Mouse (Mus musculus) CH12.LX (cell line): ENCODE data around the gene Kcnc3. TPM values are rescaled to one million over a fixed set of nuclear protein-coding genes. Genes with fewer than 3 reads are reported as not detected.

Experiments used
- DNase-seq: peaks from one replicate; pipeline ENCODE4 v3.0.0-alpha.2; 2013; ENCODE audit errors: extremely low read depth
- H3K27ac ChIP-seq: 2 replicates; pipeline ENCODE4 v1.5.1; 2012; ENCODE audit warnings: low read depth, mild to moderate bottlenecking, control low read depth, moderate library complexity; ENCODE audit not compliant: insufficient read depth
- H3K27me3 ChIP-seq: replicated peaks from 2 replicates; pipeline ENCODE3; 2012; ENCODE audit warnings: inconsistent platforms
- H3K36me3 ChIP-seq, 2 experiments: replicated peaks in 1 of 2; 2 replicates each; pipeline versions ENCODE3 to v1.6.1; 2012; ENCODE audit warnings: inconsistent platforms in 1 of 2, low read length in 1 of 2, mild to moderate bottlenecking in 1 of 2, mixed read lengths in 1 of 2, moderate library complexity in 1 of 2; ENCODE audit not compliant: control insufficient read depth in 1 of 2, insufficient read depth in 1 of 2
- H3K4me1 ChIP-seq, 2 experiments: 2 replicates each; pipeline ENCODE4 v1.6.1; 2012; ENCODE audit warnings: inconsistent platforms in 1 of 2, moderate library complexity in 1 of 2; ENCODE audit not compliant: insufficient read depth in 2 of 2, control insufficient read depth in 1 of 2
- H3K4me2 ChIP-seq: 2 replicates; pipeline ENCODE4 v1.6.1; 2012; ENCODE audit warnings: low read depth, mild to moderate bottlenecking, control low read depth; ENCODE audit not compliant: poor library complexity, insufficient read depth, severe bottlenecking
- H3K4me3 ChIP-seq, 3 experiments: fragments of 150-350 bp in 1 of 3; sonication (generic) in 1 of 3; replicated peaks in 1 of 3; 2 replicates each; pipeline versions ENCODE3 to v1.5.1; 2011 to 2012; ENCODE audit warnings: low read depth in 2 of 3, low read length in 2 of 3, mild to moderate bottlenecking in 2 of 3, moderate library complexity in 2 of 3, control low read depth in 1 of 3, improper control_type of control experiment in 1 of 3, inconsistent platforms in 1 of 3, mixed read lengths in 1 of 3; ENCODE audit not compliant: poor library complexity in 1 of 3
- H3K79me2 ChIP-seq: replicated peaks from 2 replicates; pipeline ENCODE4 v1.6.1; 2012; ENCODE audit warnings: mild to moderate bottlenecking, moderate library complexity; ENCODE audit not compliant: control insufficient read depth, poor library complexity, insufficient read depth, severe bottlenecking; ENCODE audit errors: extremely low read depth
- H3K9ac ChIP-seq: 2 replicates; pipeline ENCODE4 v1.6.1; 2012; ENCODE audit warnings: low read depth, mild to moderate bottlenecking, control low read depth, moderate library complexity; ENCODE audit not compliant: insufficient read depth
- H3K9me3 ChIP-seq: replicated peaks from 2 replicates; pipeline ENCODE3; 2012; ENCODE audit warnings: low read length, inconsistent platforms, mixed read lengths
- CTCF ChIP-seq, 2 experiments: IDR thresholded peaks in 1 of 2; conservative IDR thresholded peaks in 1 of 2; 2 replicates each; pipeline ENCODE4 v1.5.1; 2011 to 2012; ENCODE audit warnings: low read depth in 2 of 2, low read length in 2 of 2, improper control_type of control experiment in 1 of 2, inconsistent platforms in 1 of 2, mild to moderate bottlenecking in 1 of 2, moderate library complexity in 1 of 2
- E2F4 ChIP-seq: IDR thresholded peaks from 2 replicates; pipeline ENCODE4 v1.6.1; 2011; ENCODE audit warnings: low read depth, low read length, improper control_type of control experiment; ENCODE audit not compliant: insufficient replicate concordance
- EP300 ChIP-seq: IDR thresholded peaks from 2 replicates; pipeline ENCODE4 v1.6.1; 2011; ENCODE audit warnings: low read length, improper control_type of control experiment
- GABPA ChIP-seq: IDR thresholded peaks from 2 replicates; pipeline ENCODE4 v1.6.1; 2012; ENCODE audit warnings: low read depth, low read length, improper control_type of control experiment, inconsistent platforms; ENCODE audit not compliant: insufficient replicate concordance
- IRF4 ChIP-seq: IDR thresholded peaks from 2 replicates; pipeline ENCODE4 v1.6.1; 2014; ENCODE audit warnings: low read depth, mild to moderate bottlenecking, inconsistent platforms, low read length, improper control_type of control experiment
- JUN ChIP-seq: IDR thresholded peaks from 2 replicates; pipeline ENCODE4 v1.6.1; 2011; ENCODE audit warnings: low read depth, mild to moderate bottlenecking, low read length, improper control_type of control experiment, moderate library complexity; ENCODE audit not compliant: insufficient read depth
- MAFK ChIP-seq: IDR thresholded peaks from 2 replicates; pipeline ENCODE4 v1.6.1; 2011; ENCODE audit warnings: low read length, improper control_type of control experiment; ENCODE audit not compliant: insufficient replicate concordance
- MXI1 ChIP-seq: IDR thresholded peaks from 2 replicates; pipeline ENCODE4 v1.6.1; 2011; ENCODE audit warnings: mild to moderate bottlenecking, low read depth, low read length, improper control_type of control experiment
- PAX5 ChIP-seq: IDR thresholded peaks from 2 replicates; pipeline ENCODE4 v1.6.1; 2012; ENCODE audit warnings: low read length, inconsistent platforms, mixed read lengths
- RCOR1 ChIP-seq: conservative IDR thresholded peaks from 2 replicates; pipeline ENCODE4 v1.6.1; 2012; ENCODE audit warnings: low read depth, mild to moderate bottlenecking, inconsistent platforms, low read length, improper control_type of control experiment
- SIN3A ChIP-seq: IDR thresholded peaks from 2 replicates; pipeline ENCODE4 v1.6.1; 2012; ENCODE audit warnings: low read length, improper control_type of control experiment, inconsistent platforms
- TBP ChIP-seq: conservative IDR thresholded peaks from 2 replicates; pipeline ENCODE4 v1.6.1; 2011; ENCODE audit warnings: low read depth, low read length, improper control_type of control experiment
- TCF12 ChIP-seq: IDR thresholded peaks from 2 replicates; pipeline ENCODE4 v1.6.1; 2014; ENCODE audit warnings: low read depth, mild to moderate bottlenecking, inconsistent platforms, low read length, improper control_type of control experiment
- USF2 ChIP-seq: conservative IDR thresholded peaks from 2 replicates; pipeline ENCODE4 v1.6.1; 2011; ENCODE audit warnings: low read depth, low read length, improper control_type of control experiment
- ZNF384 ChIP-seq: IDR thresholded peaks from 2 replicates; pipeline ENCODE4 v1.6.1; 2012; ENCODE audit warnings: low read depth, low read length, improper control_type of control experiment, inconsistent platforms
- dilution Hi-C: fragments of 300-500 bp; cut with MboI; formaldehyde crosslinking; loops from 2 replicates; pipeline ENCODE4 v1.14.3; 2020; ENCODE audit warnings: low sequenced_read_pairs; ENCODE audit not compliant: extremely low pct_unique_long_range_greater_than_20kb, extremely low pct_ligation_motif_present
- in situ Hi-C: fragments of 300-500 bp; cut with MboI; formaldehyde crosslinking; loops from 3 replicates; pipeline ENCODE4 v1.14.3; 2019; ENCODE audit warnings: low sequenced_read_pairs, low pct_ligation_motif_present, low pct_unique_long_range_greater_than_20kb, mixed read lengths
- polyA plus RNA-seq: library from polyadenylated mRNA; unstranded; fragments of >175 nt; gene quantifications from 2 replicates; pipeline ENCODE4 v1.2.1, GENCODE M21; 2012; ENCODE audit warnings: low read depth; ENCODE audit not compliant: insufficient read length
- total RNA-seq, 2 experiments: library from RNA; depleted of rRNA; stranded (reverse); fragments of 300-350 nt in 1 of 2; fragments of >200 nt in 1 of 2; gene quantifications; 2 replicates each; pipeline ENCODE4 v1.2.3; 2012 to 2014

The Kcnc3 gene
- total and polyA plus RNA-seq, 3 experiments = 0.31 to 5.6 (median 1.7) TPM

GRCm38 (mm10) chr7:44594291-44594690, 3.8 kb downstream of the Kcnc3 start:
- in situ Hi-C loops (no loop called here), dilution Hi-C loops (no loop called here)
- Histone ChIP-seq H3K4me2 (no peak overlapping the region), H3K36me3 (peaks cover 7 to 37% of the 10 kb centered on the region in 2 experiments), H3K9ac (no peak overlapping the region), H3K79me2 (0 out of 2 replicates have a peak, but pooled peaks cover 2% of the 10 kb centered on the region), H3K27me3 (peaks cover 10% of the 10 kb centered on the region), H3K9me3 (no peaks in the 10 kb centered on the region), H3K4me3 (no peak overlapping the region), H3K4me1 (peaks cover 12 to 26% of the 10 kb centered on the region in 2 experiments), H3K27ac (no peak overlapping the region)
- no peak for TF ChIP-seq TBP
- no peak for TF ChIP-seq TCF12
- no peak for TF ChIP-seq IRF4
- no peak for TF ChIP-seq CTCF (conservative IDR thresholded peaks at IDR 0.05 in 1 of 2, IDR thresholded peaks at IDR 0.05 in 1 of 2; ENCODE audit: low read depth in 2 of 2, low read length in 2 of 2)
- no peak for TF ChIP-seq E2F4
- TF ChIP-seq MXI1 = no peak
- no peak for TF ChIP-seq ZNF384
- no peak for TF ChIP-seq SIN3A
- TF ChIP-seq USF2 = no peak
- no peak for DNase-seq

DNA sequence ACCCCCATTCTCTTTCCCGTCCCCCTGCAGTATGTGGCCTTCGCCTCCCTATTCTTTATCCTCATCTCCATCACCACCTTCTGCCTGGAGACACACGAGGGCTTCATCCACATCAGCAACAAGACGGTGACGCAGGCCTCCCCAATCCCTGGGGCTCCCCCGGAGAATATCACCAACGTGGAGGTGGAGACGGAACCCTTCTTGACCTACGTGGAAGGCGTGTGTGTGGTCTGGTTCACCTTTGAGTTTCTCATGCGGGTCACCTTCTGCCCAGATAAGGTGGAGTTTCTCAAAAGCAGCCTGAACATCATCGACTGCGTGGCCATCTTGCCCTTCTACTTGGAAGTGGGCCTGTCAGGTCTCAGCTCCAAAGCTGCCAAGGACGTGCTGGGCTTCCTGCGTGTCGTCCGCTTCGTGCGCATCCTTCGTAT, 4.7 kb downstream of the Kcnc3 start:
- H3K4me1 ChIP-seq = peaks cover 6 to 18% of the 10 kb centered on the region in 2 experiments; a peak in 3 of 4 replicates
- peaks cover 7 to 39% of the 10 kb centered on the region in 2 experiments for H3K36me3 ChIP-seq
- TF ChIP-seq PAX5 = no peak
- in situ Hi-C loops = no loop called here
- H3K27ac ChIP-seq = no peak overlapping the region
- 0 out of 2 replicates have a peak, but pooled peaks cover 2% of the 10 kb centered on the region for H3K79me2 ChIP-seq
- no peak overlapping the region for H3K4me2 ChIP-seq
- no peak overlapping the region for H3K9ac ChIP-seq
- peaks cover 10% of the 10 kb centered on the region for H3K27me3 ChIP-seq
- no peak overlapping the region for H3K4me3 ChIP-seq
- no peak for DNase-seq
- H3K9me3 ChIP-seq = no peaks in the 10 kb centered on the region
- dilution Hi-C loops = no loop called here

DNA sequence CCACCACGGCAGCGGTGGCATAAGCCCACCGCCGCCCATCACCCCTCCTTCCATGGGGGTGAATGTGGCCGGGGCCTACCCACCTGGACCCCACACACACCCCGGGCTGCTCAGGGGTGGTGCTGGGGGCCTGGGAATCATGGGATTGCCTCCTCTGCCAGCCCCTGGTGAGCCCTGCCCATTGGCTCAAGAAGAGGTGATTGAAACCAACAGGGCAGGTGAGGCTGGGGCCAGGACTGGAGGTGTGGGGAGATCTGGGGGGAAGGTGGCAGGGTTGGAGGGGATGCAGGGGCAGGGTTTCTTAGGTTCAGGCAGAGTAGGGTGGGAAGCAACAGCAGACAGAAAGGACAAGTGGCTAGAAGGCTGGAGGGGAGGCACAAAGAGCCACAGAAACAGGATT, 5.6 kb downstream of the Kcnc3 start:
- Histone ChIP-seq H3K79me2 (0 out of 2 replicates have a peak, but pooled peaks cover 2% of the 10 kb centered on the region), H3K36me3 (peaks cover 7 to 42% of the 10 kb centered on the region in 2 experiments), H3K4me1 (peaks cover 6 to 16% of the 10 kb centered on the region in 2 experiments; a peak in 3 of 4 replicates), H3K9me3 (no peaks in the 10 kb centered on the region), H3K27me3 (peaks cover 10% of the 10 kb centered on the region), H3K4me3 (no peak overlapping the region), H3K27ac (no peak overlapping the region), H3K4me2 (no peak overlapping the region), H3K9ac (no peak overlapping the region)
- TF ChIP-seq RCOR1 = no peak
- TF ChIP-seq GABPA = no peak
- no peak for TF ChIP-seq MAFK
- no peak for TF ChIP-seq JUN
- no peak for TF ChIP-seq EP300
- TF ChIP-seq TBP = no peak
- TF ChIP-seq E2F4 = no peak
- in situ Hi-C loops = no loop called here
- DNase-seq = no peak
- dilution Hi-C loops = no loop called here
